Mouse (Mus musculus) cerebellum, adult 9-11 months (tissue): ENCODE results near the gene AC134908.4.
A peak's percentile ranks its signal among the peaks of the same experiment; 100 is the strongest.

Experiments
- DNase-seq: peaks from one replicate; pipeline ENCODE4 v3.0.0; 2022

The AC134908.4 gene

GRCm38 (mm10) chr17:25795609-25796092 is at the start of gene AC134908.4:
Gene AC134908.4 (minus strand): TSS chr17:25795659.
- peak; percentile 74 for DNase-seq

- peak; percentile 96 for DNase-seq
Measured at GRCm38 (mm10) chr17:25844396-25844901, 49.0 kb upstream of the AC134908.4 start, which contains the start of gene Rhot2. Gene Rhot2 (minus strand): TSS chr17:25844851.

GRCm38 (mm10) chr17:25843636-25844395 is 48.4 kb upstream of the AC134908.4 start:
- DNase-seq: peak; percentile 74

GRCm38 (mm10) chr17:25843122-25843521 is 47.7 kb upstream of the AC134908.4 start:
- peak; percentile 50 for DNase-seq

- DNase-seq: no peak
Measured at GRCm38 (mm10) chr17:25842509-25842908, 47.0 kb upstream of the AC134908.4 start.

- DNase-seq: peak; percentile 52
Measured at GRCm38 (mm10) chr17:25841117-25841880, 45.8 kb upstream of the AC134908.4 start, which contains the start of gene Gm20683. Gene Gm20683 (minus strand): TSS chr17:25841763.

- peak; percentile 46 for DNase-seq
Measured at GRCm38 (mm10) chr17:25840519-25840918, 45.1 kb upstream of the AC134908.4 start.

- peak; percentile 55 for DNase-seq
Measured at GRCm38 (mm10) chr17:25839455-25840235, 44.2 kb upstream of the AC134908.4 start.

- DNase-seq: peak; percentile 50
Measured at GRCm38 (mm10) chr17:25838904-25839303, 43.4 kb upstream of the AC134908.4 start.

GRCm38 (mm10) chr17:25837533-25837932 is 42.1 kb upstream of the AC134908.4 start:
- DNase-seq: peak; percentile 56

- DNase-seq: peak; percentile 92
Measured at GRCm38 (mm10) chr17:25837076-25837410, 41.6 kb upstream of the AC134908.4 start, which contains the start of gene Rhbdl1. Gene Rhbdl1 (minus strand): TSS chr17:25837295.

- peak; percentile 71 for DNase-seq
Measured at GRCm38 (mm10) chr17:25836397-25837075, 41.1 kb upstream of the AC134908.4 start.

- peak; percentile 67 for DNase-seq
Measured at GRCm38 (mm10) chr17:25835816-25836215, 40.4 kb upstream of the AC134908.4 start.

- DNase-seq: no peak
Measured at GRCm38 (mm10) chr17:25835301-25835700, 39.8 kb upstream of the AC134908.4 start.

- DNase-seq: peak; percentile 78
Measured at GRCm38 (mm10) chr17:25834595-25835222, 39.2 kb upstream of the AC134908.4 start.

GRCm38 (mm10) chr17:25833961-25834594 is 38.6 kb upstream of the AC134908.4 start:
- peak; percentile 76 for DNase-seq

GRCm38 (mm10) chr17:25833291-25833663 is 37.8 kb upstream of the AC134908.4 start, which contains the start of gene Stub1:
Gene Stub1 (minus strand): TSS chr17:25833404.
- peak; percentile 93 for DNase-seq

GRCm38 (mm10) chr17:25832436-25833290 is 37.2 kb upstream of the AC134908.4 start:
- DNase-seq: peak; percentile 99

- peak; percentile 81 for DNase-seq
Measured at GRCm38 (mm10) chr17:25831451-25832281, 36.2 kb upstream of the AC134908.4 start.
